In genomic region chr4:154371542-154372247, GRCm38 (mm10) we compare ENCODE assay signal across 31 mouse cellular contexts. TPM values are rescaled to one million over a fixed set of nuclear protein-coding genes. Genes with fewer than 3 reads are reported as not detected.
DNase-seq lines count a peak whose midpoint lies in the region; ATAC-seq lines count a peak whose summit lies in the region.
"Had no signal": no experiment of that assay in that cellular context is flagged by ENCODE, and none has a peak within 500 bp of the region (broad histone marks: within the 10 kb centered on the region; RNA-seq: fewer than 3 reads in every experiment).

No protein-coding gene starts in this region.

- no peak overlapping the region for H3K4me3 ChIP-seq in neural tube, embryonic 15.5 days (replicated peaks)
- H3K4me3 ChIP-seq: embryonic facial prominence, embryonic 13.5 days; forebrain, embryonic 15.5 days; heart, embryonic 15.5 days; midbrain, embryonic 13.5 days; neural tube, embryonic 12.5 days had no signal

- peaks cover 8% of the 10 kb centered on the region; the same call in 1 of the 2 replicates for H3K27me3 ChIP-seq in neural tube, embryonic 15.5 days (replicated peaks)
- H3K27me3 ChIP-seq: forebrain, embryonic 15.5 days; heart, embryonic 15.5 days; midbrain, embryonic 13.5 days had no signal

- no peaks in the 10 kb centered on the region for H3K36me3 ChIP-seq in neural tube, embryonic 15.5 days
- H3K36me3 ChIP-seq: embryonic facial prominence, embryonic 13.5 days; forebrain, embryonic 15.5 days; heart, embryonic 15.5 days; midbrain, embryonic 13.5 days; neural tube, embryonic 12.5 days had no signal

- H3K9me3 ChIP-seq in neural tube, embryonic 15.5 days (replicated peaks), result no peaks in the 10 kb centered on the region
- H3K9me3 ChIP-seq: embryonic facial prominence, embryonic 13.5 days; forebrain, embryonic 15.5 days; heart, embryonic 15.5 days; midbrain, embryonic 13.5 days; neural tube, embryonic 12.5 days had no signal

- no peak overlapping the region for H3K4me2 ChIP-seq in neural tube, embryonic 15.5 days
- H3K4me2 ChIP-seq: embryonic facial prominence, embryonic 13.5 days; forebrain, embryonic 15.5 days; heart, embryonic 15.5 days; midbrain, embryonic 13.5 days; neural tube, embryonic 12.5 days had no signal

- H3K27ac ChIP-seq in neural tube, embryonic 15.5 days (replicated peaks), result no peak overlapping the region
- H3K27ac ChIP-seq: embryonic facial prominence, embryonic 13.5 days; forebrain, embryonic 15.5 days; heart, embryonic 15.5 days; macrophage; midbrain, embryonic 13.5 days; neural tube, embryonic 12.5 days had no signal

- H3K4me1 ChIP-seq in neural tube, embryonic 15.5 days, result 0 out of 2 replicates have a peak, but pooled peaks cover 3% of the 10 kb centered on the region
- H3K4me1 ChIP-seq: forebrain, embryonic 15.5 days had no signal

- DNase-seq in embryo, embryonic 10 days (ENCODE audit: low spot score), result peak; percentile 48
- DNase-seq in embryo, embryonic 9.5 days (ENCODE audit: extremely low spot score), result no peak
- peak; percentile 40 for DNase-seq in neural tube, embryonic 10.5 days (ENCODE audit: extremely low spot score, low spot score)
- peak; percentile 68 for DNase-seq in hindlimb bud, embryonic 11.5 days (ENCODE audit: extremely low spot score, low read depth, low spot score)
- DNase-seq in mesoderm, embryonic 11.5 days (ENCODE audit: low read depth, low spot score), result peak; percentile 56
- DNase-seq in spleen, postnatal 10 days (ENCODE audit: low spot score in 2 of 2), result no peak
- DNase-seq in layer of hippocampus, adult 11-12 months (ENCODE audit: low spot score), result no peak
- DNase-seq: adrenal gland, postnatal 25 days; cerebellum, adult 11 months; cerebellum, postnatal 14 days; gastrocnemius, postnatal 14 days; heart, adult 18-20 months; heart, postnatal 4 days; kidney, adult 9 months; kidney, postnatal 25 days; liver, postnatal 0 days; thymus, adult 18-20 months; thymus, postnatal 36 days had no signal

- no peak for ATAC-seq in neural tube, embryonic 15.5 days (ENCODE audit: low FRiP score)
- ATAC-seq: forebrain, embryonic 15.5 days; hindbrain, embryonic 16.5 days; intestine, embryonic 16.5 days; liver, postnatal 0 days; lung, postnatal 0 days; midbrain, embryonic 13.5 days had no signal

- 41% methylated on average over 13 of the region's 13 CpGs for WGBS in neural tube, embryonic 15.5 days

- no peak overlapping the region for H3K9ac ChIP-seq in neural tube, embryonic 15.5 days (replicated peaks)
- H3K9ac ChIP-seq: embryonic facial prominence, embryonic 13.5 days; forebrain, embryonic 15.5 days; heart, embryonic 15.5 days; liver, postnatal 0 days; midbrain, embryonic 13.5 days; neural tube, embryonic 12.5 days had no signal

RNA-seq across cellular contexts. Expression of gene B230104I21Rik, which starts 35.8 kb away (rescaled TPM):
- not detected in 2 replicates for polyA plus RNA-seq in neural tube, embryonic 15.5 days (2015; fragmentation: Nextera tagmentation; extraction: Ambion mirVana)
- polyA plus RNA-seq: embryonic facial prominence, embryonic 13.5 days; heart, embryonic 15.5 days; hindbrain, embryonic 16.5 days; intestine, embryonic 16.5 days; liver, adult 2 months; liver, postnatal 0 days; lung, postnatal 0 days; macrophage; midbrain, embryonic 13.5 days; neural tube, embryonic 12.5 days; spleen, adult 2 months; stomach, embryonic 14.5 days had no signal

Comparison
In these comparisons a context has a peak if more than half of its experiments do, and no peak if none do; other contexts are left out.
1. DNase-seq: peak in embryo, embryonic 10 days (single experiment), neural tube, embryonic 10.5 days (single experiment), hindlimb bud, embryonic 11.5 days (single experiment) and mesoderm, embryonic 11.5 days (single experiment); none in embryo, embryonic 9.5 days (single experiment), spleen, postnatal 10 days (0 of 2) and layer of hippocampus, adult 11-12 months (single experiment).